Mouse (Mus musculus) heart, embryonic 11.5 days (tissue): Measurements from ENCODE around the gene Rfx4. TPM values are rescaled to one million over a fixed set of nuclear protein-coding genes. Genes with fewer than 3 reads are reported as not detected.

ENCODE experiments used
- ATAC-seq: fragments of 200-750 bp; cut with Nextera tagmentation; replicated peaks from 2 replicates; pipeline ENCODE4 v1.8.0; 2017; ENCODE audit warnings: moderate library complexity; ENCODE audit not compliant: insufficient number of reproducible peaks, low FRiP score, low TSS enrichment
- H3K27ac ChIP-seq: fragments of 300-500 bp; sonication (generic); 2 replicates; pipeline ENCODE4 v1.5.1; 2014; ENCODE audit warnings: mild to moderate bottlenecking, low read depth, low read length
- H3K27me3 ChIP-seq: fragments of 300-500 bp; sonication (generic); 2 replicates; pipeline ENCODE4 v1.6.1; 2014; ENCODE audit warnings: mild to moderate bottlenecking, low read length, mixed read lengths; ENCODE audit not compliant: control insufficient read depth, insufficient read depth
- H3K36me3 ChIP-seq: fragments of 300-500 bp; sonication (generic); 2 replicates; pipeline ENCODE4 v1.6.1; 2014; ENCODE audit warnings: mild to moderate bottlenecking, low read length, moderate library complexity, mixed read lengths; ENCODE audit not compliant: control insufficient read depth, insufficient read depth
- H3K4me1 ChIP-seq: fragments of 300-500 bp; sonication (generic); 2 replicates; pipeline ENCODE4 v1.6.1; 2014; ENCODE audit warnings: low read length; ENCODE audit not compliant: control insufficient read depth, insufficient read depth
- H3K4me2 ChIP-seq: fragments of 300-500 bp; sonication (generic); 2 replicates; pipeline ENCODE4 v1.6.1; 2014; ENCODE audit warnings: mild to moderate bottlenecking, moderate library complexity
- H3K4me3 ChIP-seq: fragments of 300-500 bp; sonication (generic); 2 replicates; pipeline ENCODE4 v1.5.1; 2014; ENCODE audit warnings: low read depth, low read length
- H3K9ac ChIP-seq: fragments of 300-500 bp; sonication (generic); 2 replicates; pipeline ENCODE4 v1.6.1; 2014; ENCODE audit warnings: mild to moderate bottlenecking, low read depth, low read length, moderate library complexity
- H3K9me3 ChIP-seq: fragments of 300-500 bp; sonication (generic); replicated peaks from 2 replicates; pipeline ENCODE4 v1.6.1; 2016; ENCODE audit warnings: low read length; ENCODE audit not compliant: control insufficient read depth
- WGBS: fragments of 180-500 bp; shearing (Covaris S2); extraction: QIAGEN DNeasy Blood & Tissue Kit; methylation state at CpG from one replicate; pipeline ENCODE4 v1.1.7; 2014; ENCODE audit not compliant: insufficient replicate concordance; 5-methylcytosine and 5-hydroxymethylcytosine counted together
- polyA plus RNA-seq: library from polyadenylated mRNA; unstranded; fragments of >200 nt; fragmentation: Nextera tagmentation; extraction: Ambion mirVana; gene quantifications from 2 replicates; pipeline ENCODE4 v1.2.1, GENCODE M21; 2014

Gene Rfx4
- polyA plus RNA-seq, 1 experiment from 2014 or later, result not detected

DNA sequence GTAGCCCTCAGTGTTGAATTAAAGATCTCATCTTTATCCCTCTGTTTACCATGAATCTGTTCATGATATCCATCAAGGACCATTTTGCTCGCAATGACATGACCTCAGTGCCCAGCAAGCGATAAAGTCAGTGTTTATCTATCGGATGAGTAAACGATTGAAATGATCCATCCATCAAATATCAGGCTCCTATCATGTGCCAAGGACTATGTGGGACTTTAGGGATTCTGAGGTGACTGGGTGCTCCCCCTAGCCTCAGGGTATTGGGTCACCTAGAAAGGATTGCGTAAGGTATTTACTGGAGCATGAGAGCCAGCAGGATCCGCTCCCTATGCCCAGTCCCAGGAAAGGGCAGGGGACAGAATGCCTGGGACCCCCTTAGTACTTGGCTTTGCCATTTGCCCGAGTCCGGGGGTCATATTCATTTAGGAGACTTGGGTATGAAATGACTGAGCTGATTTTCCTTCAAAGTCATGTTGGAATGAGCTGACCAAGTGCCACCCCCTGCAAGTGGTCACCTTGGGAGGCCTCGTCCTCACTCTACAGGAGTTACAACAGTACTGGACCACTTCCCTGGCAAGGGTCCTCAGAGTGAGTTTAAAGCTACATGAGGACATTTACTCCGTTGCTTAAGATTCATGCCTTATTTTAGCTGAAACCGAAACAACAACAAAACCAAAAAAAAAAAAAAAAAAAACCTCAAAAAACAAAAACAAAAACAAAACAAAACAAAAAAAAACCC is 55.5 kb downstream of the Rfx4 start:
- WGBS, result 84% methylated on average over 11 of the region's 11 CpGs
- Histone ChIP-seq H3K4me1 (no peaks in the 10 kb centered on the region), H3K27me3 (no peaks in the 10 kb centered on the region), H3K9ac (no peak overlapping the region), H3K4me2 (no peak overlapping the region), H3K27ac (no peak overlapping the region), H3K36me3 (no peaks in the 10 kb centered on the region), H3K9me3 (no peaks in the 10 kb centered on the region), H3K4me3 (no peak overlapping the region)
- no peak for ATAC-seq

DNA sequence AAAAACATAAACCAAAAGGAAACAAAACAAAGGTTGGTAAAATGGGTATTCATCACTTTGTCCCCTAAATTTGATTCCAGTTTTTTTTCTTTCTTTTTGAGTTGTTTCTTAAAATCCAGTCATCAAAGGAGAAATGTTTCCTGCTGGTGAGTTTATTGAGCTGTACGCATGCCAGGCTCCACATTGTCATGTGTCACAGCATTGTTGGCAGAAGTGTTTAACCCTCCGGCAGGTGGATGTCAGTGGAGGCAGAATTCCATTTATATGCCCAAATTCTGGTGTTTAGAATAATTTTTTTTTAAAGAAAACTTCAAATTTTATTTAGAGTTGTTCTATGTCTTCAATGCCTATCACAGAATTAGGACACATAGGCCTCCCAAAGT is 56.0 kb downstream of the Rfx4 start:
- Histone ChIP-seq H3K4me2 (no peak overlapping the region), H3K27me3 (no peaks in the 10 kb centered on the region), H3K9me3 (no peaks in the 10 kb centered on the region), H3K4me1 (no peaks in the 10 kb centered on the region), H3K27ac (no peak overlapping the region), H3K36me3 (no peaks in the 10 kb centered on the region), H3K4me3 (no peak overlapping the region), H3K9ac (no peak overlapping the region)
- ATAC-seq, result no peak
- 77% methylated on average over 2 of the region's 2 CpGs for WGBS

DNA sequence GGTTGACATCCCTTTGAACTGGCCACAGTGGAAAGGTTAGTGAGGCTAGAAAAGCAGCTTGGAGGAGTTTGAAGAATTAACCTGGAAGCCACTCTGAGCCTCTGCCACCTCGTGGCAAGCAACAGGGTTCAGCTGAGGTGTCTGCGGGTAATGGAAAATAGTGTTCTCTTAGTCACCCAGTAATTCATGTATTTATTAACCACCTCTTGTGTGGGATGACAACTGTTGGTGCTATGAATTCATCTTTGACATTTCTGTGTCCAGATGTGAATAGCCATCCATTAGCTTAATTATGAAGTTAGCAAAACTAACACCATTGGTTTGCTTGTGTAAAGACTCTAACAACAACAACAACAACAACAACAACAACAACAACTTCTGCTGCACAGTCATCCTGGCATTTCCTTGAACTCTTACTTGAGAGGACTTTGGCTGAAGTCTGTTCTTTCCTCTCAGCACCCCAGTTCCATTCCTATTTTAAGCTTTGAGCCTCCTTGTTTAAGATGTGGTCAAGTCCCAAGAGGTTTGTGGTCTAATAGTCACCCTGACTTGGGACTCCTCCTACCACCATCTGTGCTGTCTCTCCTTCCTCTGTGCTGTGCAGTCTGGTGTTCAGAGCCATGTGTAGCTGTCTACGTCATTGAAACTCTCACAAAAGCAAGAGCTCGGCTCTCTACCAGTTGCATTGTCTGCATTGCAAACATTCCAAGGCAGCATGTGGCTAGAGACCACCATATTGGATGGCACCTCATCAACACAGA is 60.0 kb downstream of the Rfx4 start:
- WGBS, result 64% methylated on average over 4 of the region's 4 CpGs

DNA sequence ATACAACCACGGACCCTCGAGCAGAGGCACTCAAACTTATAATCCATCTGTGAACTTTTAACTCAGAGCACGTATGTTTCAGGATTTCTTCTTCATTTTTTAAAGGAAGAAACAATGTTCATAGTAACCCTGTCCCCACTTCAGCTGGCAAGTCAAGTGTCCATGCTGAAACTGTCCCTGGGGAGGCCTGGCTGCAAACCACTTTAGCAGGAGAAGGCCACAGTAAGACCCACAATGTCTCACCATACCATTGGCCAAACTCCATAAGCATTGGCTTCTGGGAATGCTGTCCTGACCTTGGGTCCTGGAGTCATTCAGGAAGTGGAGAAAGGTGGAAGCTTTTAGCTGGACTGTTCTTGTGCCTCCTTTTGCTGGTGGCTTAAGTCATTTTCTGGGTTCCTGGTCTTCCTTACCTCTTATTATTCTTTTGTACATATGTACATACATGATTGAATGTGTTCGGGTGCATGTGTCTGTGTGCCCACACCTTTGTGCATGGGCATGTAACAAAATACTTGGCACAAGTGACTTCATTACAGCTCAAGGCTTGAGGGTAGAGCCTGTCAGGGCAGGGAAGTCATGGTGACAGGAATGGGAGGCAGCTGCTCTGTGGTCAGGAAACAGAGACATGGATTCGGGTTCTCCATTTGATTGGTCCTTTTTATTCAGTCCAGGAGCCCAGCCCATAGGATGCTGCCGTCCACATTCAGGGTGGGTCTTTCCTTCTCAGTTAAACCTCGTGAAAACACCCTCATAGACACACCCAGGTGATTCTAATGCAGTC is 61.4 kb downstream of the Rfx4 start:
- no peaks in the 10 kb centered on the region for H3K36me3 ChIP-seq
- no peak for ATAC-seq
- no peak overlapping the region for H3K4me2 ChIP-seq
- no peaks in the 10 kb centered on the region for H3K9me3 ChIP-seq
- 75% methylated on average over 7 of the region's 7 CpGs for WGBS
- H3K27me3 ChIP-seq, result no peaks in the 10 kb centered on the region
- H3K9ac ChIP-seq, result no peak overlapping the region
- no peak overlapping the region for H3K27ac ChIP-seq
- no peaks in the 10 kb centered on the region for H3K4me1 ChIP-seq
- H3K4me3 ChIP-seq, result no peak overlapping the region

More for the DNA sequence above, 60.0 kb downstream of the Rfx4 start:
- Histone ChIP-seq H3K4me3 (no peak overlapping the region), H3K36me3 (no peaks in the 10 kb centered on the region), H3K4me2 (no peak overlapping the region), H3K27ac (no peak overlapping the region), H3K4me1 (no peaks in the 10 kb centered on the region), H3K9ac (no peak overlapping the region), H3K9me3 (no peaks in the 10 kb centered on the region), H3K27me3 (no peaks in the 10 kb centered on the region)
- no peak for ATAC-seq

DNA sequence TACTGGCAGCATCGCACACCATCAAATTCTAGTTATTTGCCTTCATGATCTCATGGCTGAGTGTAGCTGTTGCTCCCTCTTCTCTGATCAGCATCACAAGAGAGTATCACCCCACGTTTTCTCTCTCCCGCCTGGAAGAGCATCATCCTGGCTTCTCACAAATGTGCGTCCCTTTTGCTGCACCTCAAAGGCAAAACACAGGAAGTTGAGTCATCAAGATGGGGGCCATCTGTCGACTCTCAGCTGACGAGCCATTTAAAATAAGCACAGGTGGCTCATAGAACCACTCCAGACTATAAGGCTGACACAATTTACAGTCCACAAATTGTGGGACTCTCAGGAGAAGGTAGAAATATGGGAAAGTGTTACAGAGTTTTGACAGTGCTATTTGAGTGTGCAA is 63.8 kb downstream of the Rfx4 start:
- no peaks in the 10 kb centered on the region for H3K36me3 ChIP-seq
- H3K9me3 ChIP-seq, result no peaks in the 10 kb centered on the region
- WGBS, result 52% methylated on average over 6 of the region's 6 CpGs
- H3K4me2 ChIP-seq, result no peak overlapping the region
- H3K4me1 ChIP-seq, result no peaks in the 10 kb centered on the region
- no peak overlapping the region for H3K4me3 ChIP-seq
- no peak overlapping the region for H3K9ac ChIP-seq
- no peak overlapping the region for H3K27ac ChIP-seq
- no peak for ATAC-seq
- no peaks in the 10 kb centered on the region for H3K27me3 ChIP-seq

DNA sequence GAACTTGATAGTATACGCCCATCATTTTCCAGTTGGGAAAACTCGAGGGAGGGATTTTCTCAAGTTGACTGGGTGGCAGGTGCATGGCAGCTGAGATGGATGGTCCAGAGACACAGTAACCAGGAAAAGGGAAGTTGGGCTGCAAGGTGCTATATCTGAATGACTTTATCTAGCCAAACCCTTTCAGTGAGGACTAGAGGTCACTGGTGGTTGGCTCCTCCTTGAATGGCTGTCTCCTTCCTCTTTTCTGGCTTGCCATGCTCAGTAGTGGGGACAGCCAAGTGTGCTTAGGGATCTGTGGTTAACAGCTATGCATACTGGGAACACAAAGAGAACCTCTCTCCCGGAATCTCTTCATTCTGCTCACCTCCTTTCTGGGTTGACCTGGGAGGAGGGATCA is 64.4 kb downstream of the Rfx4 start:
- Histone ChIP-seq H3K4me3 (no peak overlapping the region), H3K4me1 (no peaks in the 10 kb centered on the region), H3K9me3 (no peaks in the 10 kb centered on the region), H3K27ac (no peak overlapping the region), H3K4me2 (no peak overlapping the region), H3K36me3 (no peaks in the 10 kb centered on the region), H3K27me3 (no peaks in the 10 kb centered on the region), H3K9ac (no peak overlapping the region)
- no peak for ATAC-seq
- 63% methylated on average over 3 of the region's 3 CpGs for WGBS

DNA sequence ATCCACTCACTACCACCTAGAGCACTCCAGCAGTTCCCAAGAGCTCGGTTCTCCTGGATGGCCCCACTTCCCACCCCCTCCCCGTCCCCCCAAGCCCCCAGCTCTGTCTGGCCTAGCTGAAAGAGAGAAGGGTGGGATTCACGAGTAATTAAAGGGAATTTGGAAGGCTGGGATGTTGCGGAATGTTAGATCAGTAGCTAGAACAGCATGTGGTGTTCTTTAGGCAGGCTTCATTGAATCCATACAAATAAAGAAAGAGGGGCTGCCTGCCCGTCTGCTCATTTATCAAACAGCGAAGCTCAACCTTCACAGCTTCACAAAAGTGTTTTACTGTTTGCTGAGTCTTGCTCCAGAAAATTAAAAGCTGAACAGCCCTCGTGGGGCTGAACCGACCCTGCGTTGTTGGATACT is 66.9 kb downstream of the Rfx4 start:
- H3K27ac ChIP-seq, result no peak overlapping the region
- H3K27me3 ChIP-seq, result no peaks in the 10 kb centered on the region
- no peaks in the 10 kb centered on the region for H3K36me3 ChIP-seq
- no peak for ATAC-seq
- H3K4me3 ChIP-seq, result no peak overlapping the region
- 52% methylated on average over 9 of the region's 9 CpGs for WGBS
- H3K9me3 ChIP-seq, result no peaks in the 10 kb centered on the region
- H3K9ac ChIP-seq, result no peak overlapping the region
- H3K4me1 ChIP-seq, result no peaks in the 10 kb centered on the region
- H3K4me2 ChIP-seq, result no peak overlapping the region

DNA sequence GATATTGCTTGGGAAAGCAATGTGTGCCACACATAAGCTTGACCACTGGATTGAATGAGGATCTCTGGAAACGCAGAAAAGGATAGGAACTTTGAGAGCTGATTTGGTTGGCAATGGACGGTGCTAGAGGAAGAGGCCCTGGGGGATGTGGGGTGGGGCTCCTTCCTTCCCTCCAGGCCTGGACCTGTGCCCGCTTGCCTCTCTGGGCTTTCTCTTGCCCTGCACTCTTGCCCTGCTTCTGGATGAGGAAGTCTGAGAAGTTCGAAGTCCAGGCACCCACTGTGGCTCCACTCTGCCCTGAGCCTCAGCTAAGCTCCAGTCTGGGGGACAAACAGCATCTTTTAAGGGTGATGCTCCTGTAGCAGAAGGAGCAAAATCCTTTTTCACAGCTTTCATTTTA is 67.8 kb downstream of the Rfx4 start:
- H3K27ac ChIP-seq, result no peak overlapping the region
- no peak overlapping the region for H3K4me2 ChIP-seq
- no peak for ATAC-seq
- no peaks in the 10 kb centered on the region for H3K4me1 ChIP-seq
- no peak overlapping the region for H3K9ac ChIP-seq
- H3K9me3 ChIP-seq, result no peaks in the 10 kb centered on the region
- H3K27me3 ChIP-seq, result no peaks in the 10 kb centered on the region
- H3K36me3 ChIP-seq, result no peaks in the 10 kb centered on the region
- WGBS, result 46% methylated on average over 4 of the region's 4 CpGs
- H3K4me3 ChIP-seq, result no peak overlapping the region
